Mouse (Mus musculus): Measurements from ENCODE around the gene Vwf.

DNA sequence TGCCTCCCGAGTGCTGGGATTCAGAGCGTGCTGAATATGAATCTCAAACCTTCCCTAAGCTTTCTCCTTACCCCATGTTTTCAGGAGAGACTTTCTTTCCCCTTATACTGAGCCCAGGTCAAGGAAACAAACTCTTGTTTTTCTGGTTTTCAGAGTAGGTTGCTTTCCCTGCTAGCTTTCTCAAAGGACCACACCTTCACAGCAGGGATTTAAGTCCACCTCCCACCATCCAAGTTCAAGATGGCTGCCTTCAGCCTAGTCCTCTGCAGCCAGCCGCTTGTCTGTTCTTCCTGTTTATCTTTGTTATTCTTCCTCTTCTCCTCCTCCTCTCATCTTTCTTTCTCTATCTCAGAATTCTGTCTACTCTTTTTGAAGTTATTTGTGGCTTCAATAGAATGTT is 20.1 kb downstream of the Vwf start:
- TF ChIP-seq POLR2A (IDR thresholded peaks at IDR 0.05; ENCODE audit: insufficient read depth, low read length) (no peak), CTCF (IDR thresholded peaks at IDR 0.05; ENCODE audit: low read depth, low read length) (no peak)

Measured in ES-Bruce4 (cell line).